Mouse (Mus musculus) heart, embryonic 13.5 days (tissue): ENCODE data around the gene Slc11a2. TPM values are rescaled to one million over a fixed set of nuclear protein-coding genes. Genes with fewer than 3 reads are reported as not detected.
"Not testable (repeated sequence)": the region's sequence is repeated elsewhere in the genome, so short reads cannot be mapped to it uniquely, and the experiment has no call there.

Source experiments
- ATAC-seq: fragments of 200-750 bp; cut with Nextera tagmentation; 2 replicates; pipeline ENCODE4 v1.8.0; 2017; ENCODE audit warnings: moderate TSS enrichment; ENCODE audit not compliant: insufficient number of reproducible peaks, low FRiP score, low TSS enrichment; ENCODE audit errors: extremely low read depth
- H3K27ac ChIP-seq: fragments of 300-500 bp; sonication (generic); replicated peaks from 2 replicates; pipeline ENCODE4 v1.5.1; 2015; ENCODE audit warnings: moderate library complexity, mild to moderate bottlenecking, inconsistent platforms
- H3K27me3 ChIP-seq: fragments of 300-500 bp; sonication (generic); replicated peaks from 2 replicates; pipeline ENCODE4 v1.6.1; 2015; ENCODE audit warnings: mild to moderate bottlenecking, inconsistent platforms
- H3K36me3 ChIP-seq: fragments of 300-500 bp; sonication (generic); 2 replicates; pipeline ENCODE4 v1.6.1; 2015; ENCODE audit warnings: mild to moderate bottlenecking, inconsistent platforms
- H3K4me1 ChIP-seq: fragments of 300-500 bp; sonication (generic); 2 replicates; pipeline ENCODE4 v1.6.1; 2015; ENCODE audit warnings: inconsistent platforms
- H3K4me2 ChIP-seq: fragments of 300-500 bp; sonication (generic); 2 replicates; pipeline ENCODE4 v1.6.1; 2015; ENCODE audit warnings: inconsistent platforms, mild to moderate bottlenecking, moderate library complexity
- H3K4me3 ChIP-seq: fragments of 300-500 bp; sonication (generic); 2 replicates; pipeline ENCODE4 v1.5.1; 2015; ENCODE audit warnings: moderate library complexity, mild to moderate bottlenecking, inconsistent platforms
- H3K9ac ChIP-seq: fragments of 300-500 bp; sonication (generic); 2 replicates; pipeline ENCODE4 v1.6.1; 2015; ENCODE audit warnings: inconsistent platforms, mild to moderate bottlenecking, moderate library complexity
- H3K9me3 ChIP-seq: fragments of 300-500 bp; sonication (generic); 2 replicates; pipeline ENCODE4 v1.6.1; 2016; ENCODE audit warnings: inconsistent platforms
- WGBS: fragments of 180-500 bp; shearing (Covaris S2); methylation state at CpG from one replicate; pipeline ENCODE4 v1.1.7; 2015; ENCODE audit warnings: mixed read lengths; 5-methylcytosine and 5-hydroxymethylcytosine counted together
- polyA plus RNA-seq: library from polyadenylated mRNA; unstranded; fragments of >200 nt; fragmentation: Nextera tagmentation; extraction: Ambion mirVana; gene quantifications from 2 replicates; pipeline ENCODE4 v1.2.1, GENCODE M21; 2015

Gene Slc11a2
- polyA plus RNA-seq, 1 experiment from 2014 or later: 12.8 TPM

- H3K9ac ChIP-seq: no peak overlapping the region
- H3K27me3 ChIP-seq: no peaks in the 10 kb centered on the region
- H3K9me3 ChIP-seq: no peaks in the 10 kb centered on the region
- no peak for ATAC-seq
- no peaks in the 10 kb centered on the region for H3K36me3 ChIP-seq
- no peak overlapping the region for H3K4me3 ChIP-seq
- no peak overlapping the region for H3K27ac ChIP-seq
- no peak overlapping the region for H3K4me2 ChIP-seq
- WGBS: 60% methylated on average over 14 of the region's 14 CpGs
- H3K4me1 ChIP-seq: peaks cover 27% of the 10 kb centered on the region
Observed at GRCm38 (mm10) chr15:100346761-100347160, 78.1 kb downstream of the Slc11a2 start.

- Histone ChIP-seq H3K9ac (no peak overlapping the region), H3K4me1 (peaks cover 18% of the 10 kb centered on the region), H3K27ac (no peak overlapping the region), H3K36me3 (no peaks in the 10 kb centered on the region), H3K9me3 (no peaks in the 10 kb centered on the region), H3K4me2 (no peak overlapping the region), H3K4me3 (no peak overlapping the region), H3K27me3 (no peaks in the 10 kb centered on the region)
- no peak for ATAC-seq
Observed at GRCm38 (mm10) chr15:100345484-100345883, 79.4 kb downstream of the Slc11a2 start.

GRCm38 (mm10) chr15:100341314-100341980 lies 83.4 kb downstream of the Slc11a2 start:
- H3K4me3 ChIP-seq, H3K9ac ChIP-seq, H3K4me1 ChIP-seq, ATAC-seq, H3K27ac ChIP-seq, H3K27me3 ChIP-seq, H3K9me3 ChIP-seq, H3K4me2 ChIP-seq, H3K36me3 ChIP-seq: not testable (repeated sequence)
- WGBS: 59% methylated on average over 5 of the region's 5 CpGs

Other genes with a start within 250 kb of the Slc11a2 start
- gene Atf1, start 197.3 kb downstream of the Slc11a2 start, polyA plus RNA-seq: 30.3 and 34.4 TPM in 2 replicates
- gene Tmprss12, start 144.2 kb downstream of the Slc11a2 start, polyA plus RNA-seq: not detected in 2 replicates
- gene Mettl7a1, start 120.9 kb downstream of the Slc11a2 start, polyA plus RNA-seq: 3.1 and 3.3 TPM in 2 replicates
- not detected in 2 replicates for gene Mettl7a3, start 90.1 kb downstream of the Slc11a2 start, polyA plus RNA-seq
- gene Methig1, start 71.9 kb downstream of the Slc11a2 start, polyA plus RNA-seq: not detected in 2 replicates
- not detected in 2 replicates for gene Mettl7a2, start 71.9 kb downstream of the Slc11a2 start, polyA plus RNA-seq
- not detected in 2 replicates for gene Higd1c, start 60.5 kb downstream of the Slc11a2 start, polyA plus RNA-seq
- 0.05 TPM in 1 of 2 replicates, not detected in the other for gene Gm5475, start 2.9 kb downstream of the Slc11a2 start, polyA plus RNA-seq
- gene Letmd1, start 44.0 kb upstream of the Slc11a2 start, polyA plus RNA-seq: 15.3 and 15.8 TPM in 2 replicates
- gene Csrnp2, start 70.4 kb upstream of the Slc11a2 start, polyA plus RNA-seq: 8.7 and 8.9 TPM in 2 replicates
- gene Tfcp2, start 126.9 kb upstream of the Slc11a2 start, polyA plus RNA-seq: 19.2 and 20.6 TPM in 2 replicates
- gene Pou6f1, start 174.9 kb upstream of the Slc11a2 start, polyA plus RNA-seq: 4.4 and 5.6 TPM in 2 replicates
- 202 and 203 TPM in 2 replicates for gene Dazap2, start 190.3 kb upstream of the Slc11a2 start, polyA plus RNA-seq
- 15.3 and 16.0 TPM in 2 replicates for gene Smagp, start 211.9 kb upstream of the Slc11a2 start, polyA plus RNA-seq
- gene Bin2, start 244.5 kb upstream of the Slc11a2 start, polyA plus RNA-seq: 2.9 and 3.2 TPM in 2 replicates